Comparison of ENCODE assay signal across 35 mouse cellular contexts in genomic region chr7:3168296-3168695, GRCm38 (mm10). TPM values are rescaled to one million over a fixed set of nuclear protein-coding genes. Genes with fewer than 3 reads are reported as not detected.
DNase-seq lines count a peak whose midpoint lies in the region; ATAC-seq and TF ChIP-seq lines count a peak whose summit lies in the region.
"Had no signal": no experiment of that assay in that cellular context is flagged by ENCODE, and none has a peak within 500 bp of the region (broad histone marks: within the 10 kb centered on the region; RNA-seq: fewer than 3 reads in every experiment).

No protein-coding gene starts in this region.

- no peaks in the 10 kb centered on the region for H3K79me2 ChIP-seq in heart, adult 2 months (replicated peaks; ENCODE audit: control insufficient read depth, insufficient read depth, low read length)

- WGBS in embryonic facial prominence, embryonic 14.5 days, result 76% methylated on average over 1 of the region's 1 CpGs
- 78% methylated on average over 1 of the region's 1 CpGs for WGBS in heart, adult 2 months

- H3K36me3 ChIP-seq in embryonic facial prominence, embryonic 14.5 days (ENCODE audit: control insufficient read depth, insufficient read depth, low read length), result no peaks in the 10 kb centered on the region
- H3K36me3 ChIP-seq in heart, adult 2 months (ENCODE audit: control insufficient read depth, insufficient read depth, low read length), result no peaks in the 10 kb centered on the region
- H3K36me3 ChIP-seq: heart, embryonic 12.5 days; midbrain, embryonic 13.5 days; stomach, embryonic 15.5 days had no signal

- 0 out of 2 replicates have a peak, but pooled peaks cover 2% of the 10 kb centered on the region for H3K9me3 ChIP-seq in embryonic facial prominence, embryonic 14.5 days (ENCODE audit: control insufficient read depth, low read length)
- H3K9me3 ChIP-seq: stomach, embryonic 15.5 days had no signal

- no peak overlapping the region for H3K4me3 ChIP-seq in embryonic facial prominence, embryonic 14.5 days (ENCODE audit: low read depth, low read length)
- H3K4me3 ChIP-seq in heart, adult 2 months, result no peak overlapping the region
- H3K4me3 ChIP-seq: heart, embryonic 12.5 days; midbrain, embryonic 13.5 days; stomach, embryonic 15.5 days had no signal

- DNase-seq in lung, postnatal 25 days (ENCODE audit: low spot score), result peak; percentile 1
- DNase-seq in lung, postnatal 36 days, result no peak
- DNase-seq in Muller cell, postnatal 12 days (ENCODE audit: inconsistent ontology term), result peak; percentile 10
- peak; percentile 40 for DNase-seq in embryonic facial prominence, embryonic 14.5 days (ENCODE audit: low spot score)
- DNase-seq in adipocyte (ENCODE audit: low spot score), result no peak
- no peak for DNase-seq in heart, postnatal 25 days (ENCODE audit: low spot score)
- DNase-seq in heart, adult 2 months, result no peak
- DNase-seq: adrenal gland, postnatal 25 days; cerebellum, adult 11-12 months; cerebellum, adult 9-11 months; embryo, embryonic 11 days; gastrocnemius, postnatal 14 days; heart, adult 11 months; kidney, adult 11 months; kidney, postnatal 14 days; left cerebral cortex, postnatal 4 days; liver; lung, embryonic 14.5 days; lung, postnatal 4 days; right cerebral cortex, postnatal 25 days had no signal

- H3K27me3 ChIP-seq in embryonic facial prominence, embryonic 14.5 days (replicated peaks; ENCODE audit: control insufficient read depth, insufficient read depth, low read length), result no peaks in the 10 kb centered on the region
- H3K27me3 ChIP-seq in heart, adult 2 months (ENCODE audit: control insufficient read depth, insufficient read depth, low read length), result no peaks in the 10 kb centered on the region
- H3K27me3 ChIP-seq: CH12.LX; heart, embryonic 12.5 days; midbrain, embryonic 13.5 days; stomach, embryonic 15.5 days had no signal

- H3K4me1 ChIP-seq in embryonic facial prominence, embryonic 14.5 days (ENCODE audit: control insufficient read depth, insufficient read depth, low read length), result no peaks in the 10 kb centered on the region
- no peaks in the 10 kb centered on the region for H3K4me1 ChIP-seq in heart, adult 2 months (ENCODE audit: control insufficient read depth, insufficient read depth, low read length)
- H3K4me1 ChIP-seq: heart, embryonic 12.5 days; midbrain, embryonic 13.5 days; stomach, embryonic 15.5 days had no signal

- H3K4me2 ChIP-seq in embryonic facial prominence, embryonic 14.5 days (ENCODE audit: low read depth, low read length), result no peak overlapping the region
- H3K4me2 ChIP-seq: heart, embryonic 12.5 days; hindbrain, embryonic 14.5 days; lung, embryonic 14.5 days; midbrain, embryonic 13.5 days; stomach, embryonic 15.5 days had no signal

- no peak for ATAC-seq in embryonic facial prominence, embryonic 14.5 days (ENCODE audit: low read depth)
- ATAC-seq: forebrain, embryonic 14.5 days; midbrain, embryonic 13.5 days had no signal

- no peak for TF ChIP-seq EP300 in heart, adult 2 months (IDR thresholded peaks at IDR 0.05; ENCODE audit: insufficient read depth, low read depth, low read length)

- intact Hi-C loops in heart, postnatal 25 days (cut with DNase I), result no loop called here
- intact Hi-C loops in heart, adult 2 months (cut with DNase I), result no loop called here

- no peak for TF ChIP-seq CTCF in heart, adult 2 months (IDR thresholded peaks at IDR 0.05)

- H3K9ac ChIP-seq in embryonic facial prominence, embryonic 14.5 days (ENCODE audit: low read depth, low read length), result no peak overlapping the region
- no peak overlapping the region for H3K9ac ChIP-seq in heart, adult 2 months (ENCODE audit: low read depth, low read length)
- H3K9ac ChIP-seq: heart, embryonic 12.5 days; hindbrain, embryonic 14.5 days; liver, embryonic 14.5 days; lung, embryonic 14.5 days; midbrain, embryonic 13.5 days; stomach, embryonic 15.5 days had no signal

- H3K27ac ChIP-seq in embryonic facial prominence, embryonic 14.5 days (replicated peaks; ENCODE audit: low read depth, low read length), result no peak overlapping the region
- no peak overlapping the region for H3K27ac ChIP-seq in heart, adult 2 months
- H3K27ac ChIP-seq: hindbrain, embryonic 14.5 days; liver, embryonic 14.5 days; midbrain, embryonic 13.5 days; stomach, embryonic 15.5 days had no signal

- TF ChIP-seq POLR2A in heart, adult 2 months (IDR thresholded peaks at IDR 0.05; ENCODE audit: insufficient read depth, low read depth, low read length), result no peak

RNA-seq across cellular contexts. Expression of gene AU018091, which starts 0.7 kb away (rescaled TPM):
- polyA plus RNA-seq in embryonic facial prominence, embryonic 14.5 days (2014; fragmentation: Nextera tagmentation; extraction: Ambion mirVana), result 0.10 and 0.16 TPM in 2 replicates
- total RNA-seq in heart, postnatal 25 days (2021), result not detected
- total RNA-seq in heart, adult 2 months (2021), result not detected
- not detected in 2 replicates for polyA plus RNA-seq in heart, adult 2 months (2012; rRNA removed)
- total RNA-seq: adrenal gland, adult 18-20 months; adrenal gland, postnatal 25 days; gastrocnemius, postnatal 14 days; hematopoietic stem cell, adult 5-6 weeks; layer of hippocampus, postnatal 25 days; left cerebral cortex, adult 8-10 months; left cerebral cortex, postnatal 4 days; megakaryocyte-erythroid progenitor cell, adult 5-6 weeks had no signal
- polyA plus RNA-seq: forebrain, embryonic 14.5 days; heart, postnatal 0 days; hindbrain, embryonic 14.5 days; kidney, embryonic 14.5 days; liver, embryonic 14.5 days; lung, embryonic 14.5 days; midbrain, embryonic 13.5 days; neural tube, embryonic 14.5 days had no signal

Comparison
In these comparisons a context has a peak if more than half of its experiments do, and no peak if none do; other contexts are left out.
1. DNase-seq: peak in lung, postnatal 25 days (single experiment), Muller cell, postnatal 12 days (single experiment) and embryonic facial prominence, embryonic 14.5 days (single experiment); none in lung, postnatal 36 days (single experiment), adipocyte (single experiment), heart, postnatal 25 days (single experiment) and heart, adult 2 months (0 of 2).